Mouse (Mus musculus) ovary, adult 18-20 months (tissue): ENCODE data around the gene Foxn3.

ENCODE experiments used
- DNase-seq: peaks from one replicate; pipeline ENCODE4 v3.0.0; 2022; ENCODE audit warnings: low spot score, mixed read lengths

The Foxn3 gene

DNA sequence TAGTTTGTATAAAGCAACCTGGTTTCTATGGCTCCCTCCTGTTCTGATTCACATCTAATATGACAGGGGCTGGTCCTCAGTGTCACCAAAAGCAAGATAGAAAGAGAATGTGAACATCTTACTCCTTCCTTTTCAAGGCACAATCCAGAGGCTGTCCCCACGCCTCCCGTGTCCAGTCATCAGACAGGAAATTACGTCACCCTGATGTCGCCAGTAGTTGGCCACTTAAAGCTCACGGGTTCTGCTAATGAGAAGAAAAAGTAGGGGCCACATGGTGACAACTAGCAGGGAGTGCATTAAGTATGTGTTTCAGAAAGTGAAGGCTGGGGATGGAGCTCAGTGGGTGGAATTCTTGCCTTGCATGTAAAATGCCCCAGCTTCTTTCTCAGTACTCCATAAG is 99.1 kb downstream of the Foxn3 start:
- no peak for DNase-seq

GRCm38 (mm10) chr12:99462846-99463245 is 100.5 kb downstream of the Foxn3 start:
- no peak for DNase-seq

GRCm38 (mm10) chr12:99462302-99462701 is 101.1 kb downstream of the Foxn3 start:
- DNase-seq: no peak

GRCm38 (mm10) chr12:99457521-99458205 is 105.7 kb downstream of the Foxn3 start:
- DNase-seq: no peak

GRCm38 (mm10) chr12:99455580-99455979 is 107.8 kb downstream of the Foxn3 start:
- DNase-seq: no peak

- DNase-seq: no peak
Observed at GRCm38 (mm10) chr12:99454394-99454793, 109.0 kb downstream of the Foxn3 start.

GRCm38 (mm10) chr12:99453797-99454196 is 109.6 kb downstream of the Foxn3 start:
- no peak for DNase-seq

DNA sequence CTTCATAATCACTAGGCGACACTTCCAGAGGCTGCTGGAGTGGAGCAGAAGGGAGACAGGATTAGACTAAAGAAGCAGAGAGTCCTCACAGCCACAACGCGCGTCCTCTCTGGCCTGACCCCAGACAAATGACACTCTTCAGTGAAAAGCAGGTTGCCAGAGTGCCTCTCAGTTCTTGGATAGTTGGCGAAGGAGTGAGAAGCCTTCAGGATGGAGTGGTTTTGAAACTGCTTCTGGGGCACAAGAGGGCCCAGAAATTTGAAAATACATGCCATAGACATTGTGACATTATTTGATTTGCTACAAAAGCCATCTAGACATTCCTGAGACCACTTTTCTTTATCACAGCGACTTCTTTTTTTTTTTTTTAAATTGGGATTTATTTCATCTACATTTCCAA is 113.3 kb downstream of the Foxn3 start:
- no peak for DNase-seq

GRCm38 (mm10) chr12:99447791-99448190 is 115.6 kb downstream of the Foxn3 start:
- DNase-seq: no peak

DNA sequence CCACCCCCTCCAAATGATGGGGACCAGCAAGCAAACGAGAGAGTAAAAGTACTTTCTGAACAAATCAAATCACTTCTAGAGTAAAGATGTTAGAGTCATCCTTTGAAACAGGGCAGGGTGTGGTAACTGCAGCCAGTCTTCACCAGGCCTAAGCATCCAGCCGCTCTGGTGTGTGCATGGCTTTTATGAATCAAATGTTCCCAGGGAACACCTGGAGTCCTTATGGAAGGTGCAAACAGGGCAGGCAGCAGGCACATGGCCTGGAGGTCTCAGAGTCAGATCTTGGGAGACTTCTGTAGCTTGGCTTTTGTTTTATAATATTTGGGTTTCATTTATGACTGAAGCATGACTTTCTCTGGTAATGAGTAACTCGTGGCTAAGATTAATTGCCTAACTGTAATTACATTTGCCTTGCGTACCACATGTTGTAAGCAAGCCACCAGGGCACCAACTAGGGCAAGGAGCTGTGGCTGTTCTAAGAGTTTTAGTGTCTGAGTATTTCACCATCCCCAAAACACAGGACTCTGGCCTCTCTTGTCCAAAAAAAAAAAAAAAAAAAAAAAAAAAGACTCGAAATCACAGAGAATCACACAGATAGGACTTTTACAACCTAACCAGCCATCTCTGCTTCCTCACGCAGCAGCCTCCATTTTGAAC is 118.2 kb downstream of the Foxn3 start:
- no peak for DNase-seq

- DNase-seq: no peak
Observed at GRCm38 (mm10) chr12:99442819-99443218, 120.6 kb downstream of the Foxn3 start.

- DNase-seq: no peak
Observed at GRCm38 (mm10) chr12:99440953-99441352, 122.4 kb downstream of the Foxn3 start.

DNA sequence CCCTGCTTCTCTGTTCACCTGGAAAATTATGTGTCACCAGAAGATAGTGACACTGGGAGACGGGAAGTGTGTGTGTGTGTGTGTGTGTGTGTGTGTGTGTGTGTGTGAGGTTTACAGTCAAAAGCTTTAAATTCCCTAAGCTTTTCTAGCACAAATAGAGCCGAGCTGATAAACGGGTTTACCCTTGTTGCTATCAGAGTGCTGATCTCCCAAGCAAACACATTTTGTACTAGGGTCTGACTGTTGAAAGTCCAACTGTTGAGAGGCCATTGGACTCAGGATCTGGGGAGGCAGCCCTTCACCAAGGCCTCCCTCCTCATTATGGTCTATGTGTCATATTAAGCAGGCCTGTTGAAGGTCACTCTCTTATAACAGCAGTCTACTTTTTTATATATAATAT is 123.4 kb downstream of the Foxn3 start:
- no peak for DNase-seq

- no peak for DNase-seq
Observed at GRCm38 (mm10) chr12:99435189-99435588, 128.2 kb downstream of the Foxn3 start.

GRCm38 (mm10) chr12:99433402-99433801 is 130.0 kb downstream of the Foxn3 start:
- peak; percentile 71 for DNase-seq

DNA sequence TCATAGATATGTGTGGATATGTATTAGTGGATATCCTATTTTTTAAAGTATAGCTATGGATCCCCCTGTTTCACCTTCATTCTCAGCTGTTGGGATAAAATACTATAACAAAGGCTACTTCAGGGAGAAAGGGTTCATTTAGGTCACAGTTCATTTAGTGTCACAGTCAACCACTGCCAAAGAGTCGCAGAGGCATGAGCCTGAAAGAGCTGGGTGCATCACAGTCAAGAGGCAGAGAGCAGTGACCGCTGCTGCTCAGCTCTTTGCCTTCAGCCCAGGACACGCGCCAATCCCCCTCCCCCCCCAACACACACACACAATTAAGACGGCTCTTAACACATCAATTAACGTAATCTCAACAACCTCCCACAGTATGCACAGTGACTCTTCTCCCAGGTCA is 131.8 kb downstream of the Foxn3 start:
- DNase-seq: no peak

DNA sequence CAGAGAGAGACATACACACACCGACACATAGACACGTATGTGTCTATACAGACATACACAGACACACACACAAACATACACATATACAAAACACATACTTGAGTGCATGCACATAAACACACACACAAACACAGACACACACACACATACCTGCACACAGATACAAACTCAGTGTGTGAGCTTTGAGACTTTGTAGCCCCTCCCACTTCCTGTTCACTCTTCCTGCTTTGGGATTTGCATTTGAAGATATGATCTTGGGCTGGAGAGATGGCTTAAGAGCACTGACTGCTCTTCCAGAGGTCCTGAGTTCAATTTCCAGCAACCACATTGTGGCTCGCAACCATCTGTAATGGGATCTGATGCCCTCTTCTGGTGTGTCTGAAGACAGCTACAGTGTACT is 132.4 kb downstream of the Foxn3 start:
- DNase-seq: no peak

- no peak for DNase-seq
Observed at GRCm38 (mm10) chr12:99429101-99429500, 134.3 kb downstream of the Foxn3 start.

- DNase-seq: no peak
Observed at GRCm38 (mm10) chr12:99426207-99426916, 137.0 kb downstream of the Foxn3 start.

- DNase-seq: no peak
Observed at GRCm38 (mm10) chr12:99419396-99419760, 144.0 kb downstream of the Foxn3 start.

DNA sequence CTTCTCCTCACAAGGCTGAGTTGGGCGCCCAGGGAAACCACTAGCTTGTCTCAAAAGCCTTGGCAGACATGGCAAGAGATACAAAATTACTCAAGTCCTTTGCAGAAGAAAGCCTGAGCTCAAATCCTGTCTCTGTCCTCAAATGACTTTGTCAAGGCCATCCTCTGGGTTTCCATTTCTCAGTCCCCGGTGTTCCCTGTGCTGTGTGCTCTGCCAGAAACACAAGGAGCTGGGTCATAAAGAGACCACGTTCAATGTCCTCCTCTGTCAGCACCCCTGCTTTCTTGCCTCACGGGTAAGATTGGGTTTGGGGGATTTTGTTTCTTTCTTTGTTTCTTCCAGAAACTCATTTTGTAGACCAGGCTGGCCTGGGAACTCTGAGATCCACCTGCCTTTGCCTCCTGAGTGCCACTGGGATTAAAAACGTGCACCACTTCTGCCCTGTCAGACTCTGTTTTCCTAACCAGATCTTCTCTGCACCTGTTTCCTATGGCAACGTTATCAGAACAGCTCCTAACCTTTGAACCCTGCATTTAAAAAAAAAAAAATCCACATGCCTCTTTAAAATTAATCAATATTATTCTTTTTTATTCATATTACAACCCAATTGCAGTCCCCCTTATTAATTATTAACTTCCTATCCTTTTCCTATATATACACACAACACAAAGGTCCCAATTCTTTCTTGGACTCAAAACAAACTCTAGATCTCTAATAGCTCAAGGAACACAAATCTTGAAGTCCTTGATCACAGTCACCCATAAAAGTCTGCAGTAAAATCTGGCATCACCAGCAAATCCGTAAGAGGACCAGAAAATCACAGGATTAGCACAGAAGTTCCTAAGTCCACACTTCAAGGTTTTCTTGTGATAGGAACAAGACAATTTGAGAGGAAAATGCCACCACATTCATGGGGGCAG is 144.6 kb downstream of the Foxn3 start:
- no peak for DNase-seq

- no peak for DNase-seq
Observed at GRCm38 (mm10) chr12:99417885-99418284, 145.5 kb downstream of the Foxn3 start.
